Mouse (Mus musculus) cerebellum, postnatal 36 days (tissue): Measurements from ENCODE around the gene Gp9.

ENCODE experiments used
- DNase-seq, 2 experiments: peaks; one replicate each; pipeline ENCODE4 v3.0.0; 2021 to 2022; ENCODE audit warnings: mixed read lengths in 2 of 2

The Gp9 gene

DNA sequence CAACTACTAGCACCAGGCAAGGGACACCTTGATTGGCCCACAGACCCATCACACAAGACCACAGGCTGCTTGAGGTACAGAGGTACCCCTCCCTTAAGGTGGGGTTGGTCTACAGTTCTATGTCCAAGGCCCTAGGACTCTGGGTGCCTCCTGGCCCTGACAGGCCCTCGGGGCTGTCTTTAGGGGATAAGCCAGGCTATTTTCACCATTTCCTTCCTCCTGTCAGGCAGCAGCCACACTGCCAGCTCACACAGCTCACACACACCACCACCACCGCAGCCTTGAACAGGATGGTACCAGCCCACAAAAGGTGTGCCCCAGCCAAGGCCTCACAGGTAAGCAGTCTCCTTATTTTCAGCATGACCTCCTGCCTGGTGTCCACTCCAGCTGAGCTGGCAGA lies at the start of gene Gp9:
Gene Gp9, plus strand, starts transcription at position 231 of the 400 bp plus-strand sequence.
- no peak for DNase-seq

- DNase-seq: no peak
These were observed 49.8 kb upstream of the Gp9 start for GRCm38 (mm10) chr6:87728102-87728501.

GRCm38 (mm10) chr6:87730141-87730540 lies 47.7 kb upstream of the Gp9 start:
- no peak for DNase-seq

- peak; percentile 7 to 8 for DNase-seq
These were observed 47.0 kb upstream of the Gp9 start, which contains the start of gene Efcc1 for GRCm38 (mm10) chr6:87730591-87731462. Gene Efcc1, plus strand, starts transcription at chr6:87730869.

GRCm38 (mm10) chr6:87731463-87732095 lies 46.3 kb upstream of the Gp9 start:
- no peak for DNase-seq

GRCm38 (mm10) chr6:87732151-87733011 lies 45.5 kb upstream of the Gp9 start:
- DNase-seq: peak in 1 of 2 experiments; percentile 7

DNA sequence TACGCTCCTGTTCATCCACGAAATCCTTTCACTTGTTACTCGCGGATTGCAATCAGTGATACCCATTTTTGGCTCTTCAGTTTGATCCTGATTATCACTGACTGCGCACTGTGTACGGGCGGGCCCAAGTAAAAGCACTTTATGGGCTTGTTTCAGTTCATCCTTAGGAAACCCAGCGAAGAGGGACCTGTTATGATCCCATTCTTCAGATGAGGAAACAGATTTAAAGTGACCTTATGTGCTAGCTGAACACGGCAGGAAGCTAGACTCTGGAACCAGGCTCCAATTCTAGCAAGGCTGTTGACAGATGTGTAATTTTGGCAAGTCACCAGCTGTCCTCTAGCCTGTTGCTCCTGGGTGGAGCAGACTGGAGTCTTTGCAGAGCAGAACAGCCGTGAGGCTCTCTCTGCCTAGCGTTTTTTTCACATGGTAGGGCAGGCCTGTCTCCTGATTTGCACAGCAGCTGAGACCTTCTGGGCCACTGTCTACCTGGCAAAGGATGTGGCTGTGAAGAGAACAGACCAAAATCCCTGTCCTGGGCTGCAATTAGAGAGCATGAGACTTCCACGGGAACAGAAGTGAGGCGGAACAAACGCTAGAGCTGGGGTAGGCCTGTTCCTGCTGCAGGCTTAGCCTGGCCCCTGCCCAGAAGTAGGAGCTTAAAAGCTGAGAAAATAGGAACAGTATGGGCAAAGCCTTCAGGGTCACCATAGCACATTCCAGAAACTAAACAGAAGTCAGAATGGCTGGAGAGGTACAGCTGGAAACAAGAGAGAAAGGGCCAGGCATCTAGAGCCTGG lies 44.5 kb upstream of the Gp9 start:
- no peak for DNase-seq

DNA sequence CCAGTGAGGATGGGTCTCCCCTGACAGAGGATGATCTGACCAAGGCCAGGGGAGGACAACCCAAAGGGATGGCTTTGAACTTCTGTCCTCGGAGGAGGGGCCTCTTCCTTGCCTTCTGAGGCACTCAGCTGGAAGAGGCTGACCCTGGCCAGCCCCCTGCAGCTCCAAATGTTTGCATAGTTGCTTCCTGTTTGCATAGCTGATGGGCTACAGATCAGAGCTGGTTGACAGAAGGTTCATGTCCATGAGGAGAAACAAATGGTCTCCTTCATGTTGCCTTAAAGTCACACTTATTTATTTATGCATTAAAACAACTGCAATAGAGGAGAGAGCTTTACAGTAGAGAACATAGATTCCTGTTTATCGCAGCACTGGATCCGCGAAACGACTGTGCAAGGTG lies 43.7 kb upstream of the Gp9 start:
- no peak for DNase-seq

DNA sequence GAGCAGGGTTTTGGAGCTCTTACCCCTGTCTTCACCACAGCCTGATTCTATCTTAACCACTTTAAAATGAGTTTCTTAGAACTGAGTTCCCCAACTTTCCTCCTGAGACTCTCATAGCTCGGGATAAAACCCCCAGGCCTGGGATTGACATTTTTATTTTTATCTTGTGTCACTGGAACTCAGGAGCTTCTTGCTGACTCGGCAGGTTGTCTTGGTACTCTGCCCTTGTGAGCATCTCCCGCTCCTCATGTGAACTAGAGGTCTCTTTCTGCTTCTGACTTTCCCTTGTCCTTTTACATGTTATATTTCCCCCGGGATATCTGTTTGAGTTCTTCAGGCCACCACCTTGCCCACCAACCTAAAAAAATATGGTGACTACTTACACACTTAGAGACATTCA lies 40.9 kb upstream of the Gp9 start:
- DNase-seq: no peak

DNA sequence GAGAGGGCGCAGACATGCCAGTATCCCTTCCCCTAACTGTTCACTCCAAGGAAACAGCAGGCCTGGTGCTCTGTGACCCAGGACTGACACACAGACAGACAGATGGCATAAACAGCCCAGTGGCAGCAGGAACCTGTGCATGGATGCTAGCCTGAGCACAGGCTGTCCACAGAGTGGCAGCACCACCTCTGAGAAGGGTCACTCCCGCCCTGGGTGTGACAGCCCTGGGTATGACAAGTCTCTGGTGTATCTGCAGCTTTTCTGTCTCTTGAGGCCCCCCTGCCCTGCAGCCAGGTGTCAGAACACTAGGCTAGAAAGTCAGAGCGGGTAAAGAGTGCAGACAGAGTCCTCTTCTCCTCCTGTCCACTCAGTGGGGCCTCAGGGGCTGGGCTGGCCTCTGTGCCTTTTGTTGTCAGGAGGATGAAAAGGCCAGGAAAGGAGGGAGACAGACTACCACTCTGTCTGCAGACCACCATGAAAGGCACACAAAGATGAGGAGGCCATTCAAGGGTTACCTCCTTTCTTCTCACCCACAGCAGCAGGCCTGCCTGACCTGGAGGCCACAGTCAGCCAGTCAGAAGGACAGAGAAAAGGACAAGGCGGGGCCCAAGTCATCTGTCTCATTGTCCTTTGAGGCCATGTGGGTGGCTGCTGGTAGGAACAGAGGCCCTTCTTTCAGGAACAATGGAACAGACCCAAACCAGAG lies 39.8 kb upstream of the Gp9 start:
- DNase-seq: no peak

- DNase-seq: no peak
These were observed 38.0 kb upstream of the Gp9 start for GRCm38 (mm10) chr6:87739898-87740297.

- no peak for DNase-seq
These were observed 37.4 kb upstream of the Gp9 start for GRCm38 (mm10) chr6:87740496-87740895.

GRCm38 (mm10) chr6:87741978-87742377 lies 35.9 kb upstream of the Gp9 start:
- DNase-seq: no peak

GRCm38 (mm10) chr6:87742804-87743203 lies 35.1 kb upstream of the Gp9 start:
- no peak for DNase-seq

DNA sequence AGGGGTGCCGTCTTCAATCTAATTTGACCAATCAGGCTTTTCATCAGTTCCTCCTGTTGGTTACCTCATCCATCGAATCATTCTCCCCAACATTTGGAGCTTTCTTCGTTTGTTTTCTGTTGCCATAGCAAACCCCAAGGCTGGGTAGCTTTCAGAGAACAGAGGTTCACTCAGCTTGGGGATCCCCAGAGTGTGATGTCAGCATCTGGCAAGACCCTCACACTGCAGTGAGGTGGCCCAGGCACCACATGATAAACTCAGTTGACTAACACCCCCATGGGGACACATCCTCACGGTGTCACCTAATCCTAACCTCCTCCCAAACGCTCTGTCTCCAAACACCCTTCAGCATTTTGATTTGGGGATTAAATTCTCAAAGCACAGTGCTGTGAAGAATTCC lies 34.6 kb upstream of the Gp9 start:
- no peak for DNase-seq

GRCm38 (mm10) chr6:87744632-87745031 lies 33.2 kb upstream of the Gp9 start:
- DNase-seq: no peak

GRCm38 (mm10) chr6:87745301-87745700 lies 32.6 kb upstream of the Gp9 start:
- DNase-seq: no peak

- DNase-seq: no peak
These were observed 31.8 kb upstream of the Gp9 start for GRCm38 (mm10) chr6:87746059-87746458.

GRCm38 (mm10) chr6:87746849-87747248 lies 31.0 kb upstream of the Gp9 start:
- no peak for DNase-seq

GRCm38 (mm10) chr6:87748078-87748477 lies 29.8 kb upstream of the Gp9 start:
- no peak for DNase-seq

- DNase-seq: no peak
These were observed 29.3 kb upstream of the Gp9 start for GRCm38 (mm10) chr6:87748531-87748930.
